Mouse (Mus musculus) heart, adult 2 months (tissue): ENCODE results near the gene Gm20696. TPM values are rescaled to one million over a fixed set of nuclear protein-coding genes. Genes with fewer than 3 reads are reported as not detected.
A peak's percentile ranks its signal among the peaks of the same experiment; 100 is the strongest.

ENCODE experiments used
- DNase-seq, 2 experiments: peaks; one replicate each; pipeline ENCODE4 v3.0.0; 2021
- H3K27ac ChIP-seq: fragments of 200-600 bp; 2 replicates; pipeline ENCODE4 v1.8.1; 2022
- H3K27me3 ChIP-seq: fragments of 200-500 bp; 2 replicates; pipeline ENCODE4 v1.6.1; 2012; ENCODE audit warnings: mild to moderate bottlenecking, low read length, inconsistent platforms, mixed read lengths; ENCODE audit not compliant: control insufficient read depth, insufficient read depth
- H3K36me3 ChIP-seq: fragments of 200-500 bp; 2 replicates; pipeline ENCODE4 v1.6.1; 2012; ENCODE audit warnings: low read length, inconsistent platforms; ENCODE audit not compliant: control insufficient read depth, insufficient read depth
- H3K4me1 ChIP-seq: fragments of 200-500 bp; 2 replicates; pipeline ENCODE4 v1.6.1; 2011; ENCODE audit warnings: low read length; ENCODE audit not compliant: control insufficient read depth, insufficient read depth
- H3K4me3 ChIP-seq: fragments of 200-600 bp; 2 replicates; pipeline ENCODE4 v1.8.1; 2022
- H3K79me2 ChIP-seq: fragments of 200-500 bp; replicated peaks from 2 replicates; pipeline ENCODE4 v1.6.1; 2012; ENCODE audit warnings: mild to moderate bottlenecking, inconsistent platforms, low read length, moderate library complexity, mixed read lengths; ENCODE audit not compliant: control insufficient read depth, insufficient read depth
- H3K9ac ChIP-seq: fragments of 200-500 bp; 2 replicates; pipeline ENCODE4 v1.6.1; 2012; ENCODE audit warnings: low read depth, mild to moderate bottlenecking, control low read depth, inconsistent platforms, low read length, mixed read lengths
- CTCF ChIP-seq: fragments of 200-600 bp; IDR thresholded peaks from 2 replicates; pipeline ENCODE4 v1.8.1; 2022; ENCODE audit warnings: antibody characterized with exemption, mild to moderate bottlenecking, moderate library complexity
- EP300 ChIP-seq: fragments of 200-500 bp; IDR thresholded peaks from 2 replicates; pipeline ENCODE4 v1.6.1; 2011; ENCODE audit warnings: low read depth, low read length, control low read depth; ENCODE audit not compliant: insufficient read depth
- POLR2A ChIP-seq: fragments of 200-500 bp; IDR thresholded peaks from 2 replicates; pipeline ENCODE4 v1.6.1; 2011; ENCODE audit warnings: mild to moderate bottlenecking, low read depth, low read length, control low read depth; ENCODE audit not compliant: insufficient read depth
- WGBS: fragments of 180-500 bp; shearing (Covaris S2); methylation state at CpG from one replicate; pipeline ENCODE4 v1.1.7; 2018; 5-methylcytosine and 5-hydroxymethylcytosine counted together
- intact Hi-C: fragments of 180-260 bp; cut with DNase I; formaldehyde crosslinking; loops from one replicate; pipeline ENCODE4 v1.15.1; 2025
- long read RNA-seq: library from polyadenylated mRNA; stranded (forward); transcript quantifications from one replicate; pipeline ENCODE4 v2.0.0, GENCODE M21; 2021
- polyA plus RNA-seq: library from polyadenylated mRNA; depleted of rRNA; stranded (reverse); fragments of >200 nt; gene quantifications from 2 replicates; pipeline ENCODE4 v1.2.3, GENCODE M21; 2012; rRNA removed
- total RNA-seq, 2 experiments: library from RNA; stranded (reverse); gene quantifications; 2 replicates each; pipeline ENCODE4 v1.2.3; 2021

Gene Gm20696
- total RNA-seq (1 to 10 TPM; 1.4 to 1.7 TPM), polyA plus RNA-seq (0.61 and 0.85 TPM in 2 replicates)
- long read RNA-seq, partial matches to known transcripts = 0 of 1 reads
- long read RNA-seq, other reads (novel, unspliced or antisense) = 1 of 1 reads

- peaks cover 4% of the 10 kb centered on the region for H3K4me1 ChIP-seq
- under 1% methylated on average over 69 of the region's 75 CpGs for WGBS
- no peaks in the 10 kb centered on the region for H3K36me3 ChIP-seq
- intact Hi-C loops = no loop called here
- peak within 1 kb of the TSS; percentile 89 for H3K4me3 ChIP-seq
- H3K27me3 ChIP-seq = no peaks in the 10 kb centered on the region
- DNase-seq = peak; percentile 81 to 82
- peak within 1 kb of the TSS; percentile 94 for H3K9ac ChIP-seq
- TF ChIP-seq POLR2A (peak; percentile 38; the same call in 1 of the 2 replicates), CTCF (no peak), EP300 (0 out of 2 replicates have a peak, but pooled peaks have one; percentile 32)
- H3K79me2 ChIP-seq = peaks cover 2% of the 10 kb centered on the region
- H3K27ac ChIP-seq = peak within 1 kb of the TSS; percentile 90
Measured at GRCm38 (mm10) chr6:99666318-99667171, at the start of gene Gm20696, which contains the start of gene Eif4e3. TSS of gene Gm20696 (minus strand) at chr6:99666797. TSS of gene Eif4e3 (minus strand) at chr6:99666771.

- TF ChIP-seq POLR2A (no peak), EP300 (no peak), CTCF (no peak)
- H3K4me3 ChIP-seq = no peak overlapping the region
- no peak overlapping the region for H3K9ac ChIP-seq
- H3K27me3 ChIP-seq = no peaks in the 10 kb centered on the region
- H3K4me1 ChIP-seq = no peaks in the 10 kb centered on the region
- H3K79me2 ChIP-seq = no peaks in the 10 kb centered on the region
- H3K27ac ChIP-seq = no peak overlapping the region
- WGBS = 52% methylated on average over 6 of the region's 6 CpGs
- intact Hi-C loops = no loop called here
- no peaks in the 10 kb centered on the region for H3K36me3 ChIP-seq
- no peak for DNase-seq
Measured at GRCm38 (mm10) chr6:99715913-99716312, 49.3 kb upstream of the Gm20696 start.

DNA sequence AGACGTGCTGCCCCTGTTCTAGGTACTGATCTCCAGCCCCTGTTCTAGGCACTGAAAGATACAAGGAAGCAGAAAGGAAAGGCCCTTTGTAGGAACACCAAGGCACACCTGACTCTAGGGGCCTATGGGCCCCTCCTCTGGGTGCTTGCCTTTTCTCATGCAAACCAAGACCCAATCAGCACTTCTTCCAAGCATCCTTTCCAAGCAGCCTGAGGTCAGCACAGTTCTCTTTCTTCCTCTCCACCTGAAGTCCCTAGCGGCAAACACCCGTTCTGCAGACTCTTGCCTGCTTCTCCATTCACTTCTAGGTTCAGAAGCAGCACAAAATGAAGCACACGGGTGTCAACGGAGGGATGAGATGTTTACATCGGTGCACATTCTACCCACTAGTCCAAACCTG lies 48.6 kb upstream of the Gm20696 start:
- no peak for TF ChIP-seq EP300
- TF ChIP-seq POLR2A = no peak
- no peak for TF ChIP-seq CTCF
- H3K27me3 ChIP-seq = no peaks in the 10 kb centered on the region
- intact Hi-C loops = no loop called here

GRCm38 (mm10) chr6:99713256-99713655 lies 46.7 kb upstream of the Gm20696 start:
- H3K9ac ChIP-seq = no peak overlapping the region
- H3K27ac ChIP-seq = no peak overlapping the region
- H3K4me3 ChIP-seq = no peak overlapping the region
- H3K27me3 ChIP-seq = no peaks in the 10 kb centered on the region
- no peaks in the 10 kb centered on the region for H3K79me2 ChIP-seq
- intact Hi-C loops = no loop called here
- H3K4me1 ChIP-seq = no peaks in the 10 kb centered on the region
- WGBS = 81% methylated on average over 5 of the region's 5 CpGs
- DNase-seq = no peak
- no peaks in the 10 kb centered on the region for H3K36me3 ChIP-seq
- TF ChIP-seq CTCF = no peak
- no peak for TF ChIP-seq POLR2A
- TF ChIP-seq EP300 = no peak

More for the DNA sequence above, 48.6 kb upstream of the Gm20696 start:
- no peaks in the 10 kb centered on the region for H3K36me3 ChIP-seq
- H3K4me1 ChIP-seq = no peaks in the 10 kb centered on the region
- no peak overlapping the region for H3K4me3 ChIP-seq
- H3K79me2 ChIP-seq = no peaks in the 10 kb centered on the region
- no peak for DNase-seq
- H3K27ac ChIP-seq = no peak overlapping the region
- 61% methylated on average over 6 of the region's 6 CpGs for WGBS
- H3K9ac ChIP-seq = no peak overlapping the region

GRCm38 (mm10) chr6:99711576-99712101 lies 45.0 kb upstream of the Gm20696 start:
- Histone ChIP-seq H3K27me3 (no peaks in the 10 kb centered on the region), H3K36me3 (no peaks in the 10 kb centered on the region), H3K4me3 (no peak overlapping the region), H3K4me1 (no peaks in the 10 kb centered on the region), H3K9ac (no peak overlapping the region), H3K79me2 (no peaks in the 10 kb centered on the region), H3K27ac (no peak overlapping the region)
- 68% methylated on average over 11 of the region's 11 CpGs for WGBS
- no peak for DNase-seq
- no peak for TF ChIP-seq EP300
- TF ChIP-seq CTCF = no peak
- no peak for TF ChIP-seq POLR2A
- intact Hi-C loops = no loop called here

DNA sequence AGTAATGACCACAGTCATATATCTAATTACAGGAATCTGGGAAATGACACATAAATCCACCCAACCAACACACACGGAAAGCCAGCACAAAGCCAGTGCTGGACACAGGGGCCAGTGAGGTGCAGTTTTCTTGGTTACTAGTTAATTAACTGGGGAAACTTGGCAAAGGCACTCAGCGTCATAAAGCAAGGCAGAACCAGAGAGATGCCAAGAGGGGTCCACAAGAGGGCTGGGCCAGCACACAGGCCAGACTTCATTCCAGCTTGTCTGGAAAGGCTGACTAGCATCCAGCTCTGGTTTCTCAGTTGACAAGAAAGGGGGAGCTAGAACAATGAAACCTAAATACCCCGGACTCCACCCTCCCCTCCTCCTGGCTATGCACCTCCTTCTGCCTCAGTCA lies 33.9 kb upstream of the Gm20696 start:
- TF ChIP-seq EP300 = no peak
- TF ChIP-seq CTCF = no peak
- TF ChIP-seq POLR2A = no peak
- 76% methylated on average over 3 of the region's 3 CpGs for WGBS

More for the DNA sequence above, 33.9 kb upstream of the Gm20696 start:
- no peak for DNase-seq
- no peaks in the 10 kb centered on the region for H3K36me3 ChIP-seq
- no peak overlapping the region for H3K9ac ChIP-seq
- no peak overlapping the region for H3K27ac ChIP-seq
- no peak overlapping the region for H3K4me3 ChIP-seq
- H3K4me1 ChIP-seq = no peaks in the 10 kb centered on the region
- H3K79me2 ChIP-seq = no peaks in the 10 kb centered on the region
- no peaks in the 10 kb centered on the region for H3K27me3 ChIP-seq
- intact Hi-C loops = no loop called here
